Mouse (Mus musculus): ENCODE measurements at regions not wholly inside any gene's neighbourhood (a gene's known extent, or its start where the extent isn't known, plus 50 kb on each side); places are given as distances from the start of the nearest gene placed in this dataset.

DNA sequence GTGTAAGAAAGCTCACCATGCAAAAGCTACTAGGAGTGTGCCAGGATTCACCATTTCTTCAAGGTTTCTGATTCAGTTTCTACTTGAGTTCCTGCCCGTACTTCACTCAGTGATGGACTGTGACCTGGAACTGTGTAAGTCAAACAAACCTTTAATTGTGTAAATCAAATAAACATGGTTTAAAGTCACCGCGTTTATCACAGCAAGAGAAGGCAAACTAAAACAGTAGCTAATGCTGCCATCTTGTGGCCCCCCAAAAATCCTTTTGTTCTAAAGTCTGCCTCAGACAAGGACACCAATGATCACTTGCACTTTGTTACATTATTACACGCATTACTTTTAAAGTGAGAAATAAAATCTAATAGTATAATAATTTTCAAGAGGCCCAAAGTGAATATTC is 63.6 kb upstream of the Dcx start:
- peak; percentile 8 for DNase-seq (ENCODE audit: low read depth, low spot score)

Data from retina, adult 2 months (tissue).